Mouse (Mus musculus) activated CD4-positive, CD25-positive, alpha-beta regulatory T cell, adult 4 months (primary cell): ENCODE measurements around the gene H2-Q6. TPM values are rescaled to one million over a fixed set of nuclear protein-coding genes. Genes with fewer than 3 reads are reported as not detected.
"Not testable (repeated sequence)": the region's sequence is repeated elsewhere in the genome, so short reads cannot be mapped to it uniquely, and the experiment has no call there.

ENCODE experiments used
- ATAC-seq: one replicate; pipeline ENCODE4 v1.8.0; 2017
- polyA plus RNA-seq, 2 experiments: library from polyadenylated mRNA; unstranded; fragments of 100-300 nt; shearing (Covaris generic); gene quantifications; one replicate each; pipeline ENCODE4 v1.2.1; 2017

The H2-Q6 gene
- polyA plus RNA-seq = 100 to 1,000 TPM; 450 to 531 TPM

DNA sequence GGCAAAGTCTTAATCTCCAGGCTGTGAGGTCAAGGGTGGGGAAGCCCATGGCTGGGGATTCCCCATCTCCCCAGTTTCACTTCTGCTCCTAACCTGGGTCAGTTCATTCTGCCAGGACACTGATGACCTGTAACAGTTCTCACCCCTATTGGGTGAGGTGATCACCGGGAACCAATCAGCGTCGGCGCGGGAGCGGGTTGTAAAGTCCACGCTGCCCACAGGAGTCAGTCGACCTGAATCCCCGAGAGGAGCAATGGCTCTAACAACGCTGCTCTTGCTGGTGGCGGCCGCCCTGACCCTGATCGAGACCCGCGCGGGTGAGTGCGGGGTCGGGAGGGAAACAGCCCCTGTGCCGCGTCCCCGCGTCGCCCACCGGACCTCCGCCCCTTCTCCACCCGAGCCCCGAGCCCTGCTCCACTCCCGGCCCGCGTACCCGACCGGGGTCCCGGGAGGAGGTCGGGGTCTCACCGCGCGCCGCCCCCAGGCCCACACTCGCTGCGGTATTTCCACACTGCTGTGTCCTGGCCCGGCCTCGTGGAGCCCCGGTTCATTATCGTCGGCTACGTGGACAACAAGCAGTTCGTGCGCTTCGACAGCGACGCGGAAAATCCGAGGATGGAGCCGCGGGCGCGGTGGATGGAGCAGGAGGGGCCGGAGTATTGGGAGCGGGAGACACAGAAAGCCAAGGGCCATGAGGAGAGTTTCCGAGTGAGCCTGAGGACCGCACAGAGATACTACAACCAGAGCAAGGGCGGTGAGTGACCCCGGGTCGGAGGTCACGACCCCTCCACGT, at the start of gene H2-Q6:
Gene H2-Q6, plus strand, starts transcription at position 227 of the 793 bp plus-strand sequence.
- ATAC-seq = peak; percentile 94

DNA sequence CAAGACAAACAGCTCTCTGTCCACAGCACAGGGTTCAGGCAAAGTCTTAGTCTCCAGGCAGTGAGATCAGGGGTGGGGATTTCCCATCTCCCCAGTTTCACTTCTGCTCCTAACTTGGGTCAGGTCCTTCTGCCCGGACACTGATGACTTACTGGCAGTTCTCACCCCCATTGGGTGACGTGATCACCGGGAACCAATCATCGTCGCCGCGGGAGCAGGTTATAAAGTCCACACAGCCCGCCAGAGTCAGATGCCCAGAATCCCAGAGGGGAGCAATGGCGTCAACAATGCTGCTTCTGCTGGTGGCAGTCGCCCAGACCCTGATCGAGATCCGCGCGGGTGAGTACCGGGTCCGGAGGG, 45.3 kb upstream of the H2-Q6 start, which contains the start of gene H2-Q4:
Gene H2-Q4, plus strand, starts transcription at position 249 of the 360 bp plus-strand sequence.
- ATAC-seq = peak; percentile 92

DNA sequence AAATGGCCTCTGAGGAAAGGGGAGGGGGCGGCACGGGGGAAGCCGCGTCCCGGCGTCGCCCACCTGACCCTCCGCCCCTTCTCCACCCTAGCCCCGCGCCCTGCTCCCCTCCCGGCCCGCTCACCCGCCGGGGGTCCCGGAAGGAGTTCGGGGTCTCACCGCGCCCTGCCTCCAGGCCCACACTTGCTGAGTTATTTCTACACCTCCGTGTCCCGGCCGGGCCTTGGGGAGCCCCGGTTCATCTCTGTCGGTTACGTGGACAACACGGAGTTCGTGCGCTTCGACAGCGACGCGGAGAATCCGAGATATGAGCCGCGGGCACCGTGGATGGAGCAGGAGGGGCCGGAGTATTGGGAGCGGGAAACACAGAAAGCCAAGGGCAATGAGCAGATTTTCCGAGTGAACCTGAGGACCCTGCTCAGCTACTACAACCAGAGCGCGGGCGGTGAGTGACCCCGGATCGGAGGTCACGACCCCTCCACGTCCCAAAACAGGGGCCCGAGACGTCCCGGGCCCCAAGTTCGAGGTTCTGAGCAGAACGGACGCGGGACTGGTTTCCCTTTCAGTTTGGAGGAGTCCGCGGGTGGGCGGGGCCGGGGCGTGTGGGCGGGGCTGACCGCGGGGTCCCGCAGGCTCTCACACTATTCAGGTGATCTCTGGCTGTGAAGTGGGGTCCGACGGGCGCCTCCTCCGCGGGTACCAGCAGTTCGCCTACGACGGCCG, 44.8 kb upstream of the H2-Q6 start:
- ATAC-seq = peak; percentile 14

DNA sequence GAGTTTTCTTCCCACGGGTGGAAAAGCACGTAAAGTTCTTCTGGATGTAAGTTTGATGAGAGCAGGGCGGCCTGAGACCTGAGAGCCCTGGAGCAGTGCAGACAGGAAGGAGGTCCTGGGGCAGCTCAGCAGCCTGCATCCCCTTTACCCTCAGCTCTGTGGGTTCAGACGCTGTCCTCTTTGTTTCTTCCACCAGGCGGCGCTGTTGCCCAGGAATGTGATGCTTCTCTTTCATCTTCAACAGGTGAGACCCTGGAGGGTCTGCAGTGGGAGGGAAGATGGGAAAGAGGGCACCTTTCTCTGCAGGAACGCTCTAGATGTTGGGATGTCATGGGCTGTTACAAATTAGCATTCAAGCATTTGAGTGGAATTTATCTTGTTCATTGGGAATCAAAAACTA, 34.9 kb upstream of the H2-Q6 start:
- not testable (repeated sequence) for ATAC-seq

GRCm38 (mm10) chr17:35392671-35393070, 32.0 kb upstream of the H2-Q6 start:
- not testable (repeated sequence) for ATAC-seq

GRCm38 (mm10) chr17:35393864-35394800, 30.5 kb upstream of the H2-Q6 start:
- peak; percentile 98 for ATAC-seq

GRCm38 (mm10) chr17:35396956-35397355, 27.7 kb upstream of the H2-Q6 start:
- ATAC-seq = not testable (repeated sequence)

- ATAC-seq = not testable (repeated sequence)
Measured at GRCm38 (mm10) chr17:35413057-35413456, 11.6 kb upstream of the H2-Q6 start.

DNA sequence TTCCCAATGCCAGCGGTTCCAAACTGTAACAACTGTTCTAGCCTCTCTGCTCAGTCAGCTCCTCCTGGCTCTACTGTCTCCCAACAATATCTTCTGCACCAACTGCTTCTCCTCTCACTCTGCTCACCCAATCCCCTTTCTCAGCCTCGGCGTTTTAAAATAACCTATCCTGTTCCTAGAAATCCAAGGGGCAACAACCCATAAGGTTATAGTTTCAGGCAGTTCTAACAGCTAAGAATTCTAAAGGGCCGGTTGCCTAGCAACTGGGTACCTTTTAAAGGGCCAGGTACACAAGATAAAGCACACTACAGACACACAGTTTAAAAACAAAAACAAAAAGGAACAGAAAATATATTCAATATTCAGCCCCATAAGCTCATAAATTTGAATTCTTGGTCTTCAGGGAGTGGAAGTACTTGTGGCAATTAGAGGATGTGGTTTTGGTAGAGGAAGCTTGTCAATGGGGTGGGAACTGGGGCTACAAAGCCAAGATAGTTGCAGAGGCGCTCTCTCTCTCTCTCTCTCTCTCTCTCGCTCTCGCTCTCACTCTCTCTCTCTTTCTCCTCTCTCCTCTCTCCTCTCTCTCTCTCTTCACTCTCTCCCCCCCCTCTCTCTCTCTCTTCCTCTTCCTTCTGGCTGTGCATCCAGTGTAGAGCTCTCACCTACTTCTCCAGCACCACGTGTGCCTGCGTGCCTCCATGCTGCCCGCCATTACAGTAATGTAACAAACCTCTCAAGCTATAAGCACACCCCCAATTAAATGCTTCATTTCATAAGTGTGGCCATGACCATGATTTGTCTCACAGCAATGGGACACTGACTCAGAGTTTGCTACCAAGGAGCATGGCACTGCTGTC, 9.1 kb upstream of the H2-Q6 start:
- peak; percentile 94 for ATAC-seq

- ATAC-seq = no peak
Measured at GRCm38 (mm10) chr17:35418772-35419171, 5.9 kb upstream of the H2-Q6 start.

- not testable (repeated sequence) for ATAC-seq
Measured at GRCm38 (mm10) chr17:35419564-35419963, 5.1 kb upstream of the H2-Q6 start.

GRCm38 (mm10) chr17:35420206-35420810, 4.3 kb upstream of the H2-Q6 start:
- ATAC-seq = not testable (repeated sequence)

GRCm38 (mm10) chr17:35421331-35421730, 3.3 kb upstream of the H2-Q6 start:
- ATAC-seq = not testable (repeated sequence)

GRCm38 (mm10) chr17:35422360-35422759, 2.3 kb upstream of the H2-Q6 start:
- not testable (repeated sequence) for ATAC-seq

DNA sequence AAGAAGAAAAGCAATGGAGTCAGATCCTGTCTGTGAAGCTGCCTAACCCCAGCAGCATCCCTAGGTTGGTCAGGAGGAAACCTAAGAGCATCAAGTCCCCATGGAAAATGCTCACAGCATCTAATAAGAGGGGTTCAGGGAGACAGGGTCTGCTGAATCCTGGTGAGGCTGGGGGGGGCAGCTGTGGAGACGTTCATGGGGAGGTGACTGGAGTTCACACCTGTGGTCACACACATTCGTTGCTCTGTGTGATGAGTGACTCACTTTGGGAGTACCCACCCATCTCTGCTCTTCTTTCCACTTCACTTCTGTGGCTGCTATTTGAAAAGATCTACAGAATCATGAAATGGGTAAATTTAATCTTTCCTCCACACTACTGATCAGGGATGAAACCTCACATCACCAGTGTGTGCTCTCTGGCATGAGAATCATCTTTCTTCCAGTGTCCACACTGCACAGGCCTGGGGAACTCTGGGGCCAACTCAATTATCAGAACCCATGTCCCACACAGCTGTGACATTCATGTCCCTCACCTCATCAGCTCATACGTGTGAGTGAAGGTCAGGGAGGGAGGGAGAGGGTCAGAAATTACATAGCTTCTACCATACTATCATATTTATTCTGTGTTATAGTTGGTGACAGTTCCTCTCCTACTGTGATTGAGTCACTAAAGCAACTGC, 1.4 kb upstream of the H2-Q6 start:
- not testable (repeated sequence) for ATAC-seq

DNA sequence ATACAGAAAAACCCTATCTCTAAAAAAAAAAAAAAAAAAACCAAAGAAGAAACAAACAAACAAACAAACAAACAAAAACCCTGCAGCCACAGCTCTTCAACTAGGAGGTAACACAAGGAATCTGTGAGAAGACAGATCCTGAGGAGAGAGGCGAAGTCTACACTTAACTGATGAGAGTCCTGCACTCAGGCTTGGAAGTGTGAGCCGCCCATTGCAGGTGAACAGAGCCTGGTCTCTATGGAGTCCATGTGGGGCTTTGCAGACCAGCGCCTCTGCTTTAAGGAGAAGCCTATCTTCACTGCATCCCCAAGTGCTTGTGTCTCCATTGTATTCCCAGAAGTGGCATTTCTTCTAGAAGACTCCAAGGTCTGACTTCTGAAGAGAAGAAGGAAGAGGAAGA, 544 bp upstream of the H2-Q6 start:
- not testable (repeated sequence) for ATAC-seq

GRCm38 (mm10) chr17:35425474-35425873, 824 bp downstream of the H2-Q6 start:
- ATAC-seq = not testable (repeated sequence)

GRCm38 (mm10) chr17:35428883-35429282, 4.2 kb downstream of the H2-Q6 start:
- not testable (repeated sequence) for ATAC-seq

DNA sequence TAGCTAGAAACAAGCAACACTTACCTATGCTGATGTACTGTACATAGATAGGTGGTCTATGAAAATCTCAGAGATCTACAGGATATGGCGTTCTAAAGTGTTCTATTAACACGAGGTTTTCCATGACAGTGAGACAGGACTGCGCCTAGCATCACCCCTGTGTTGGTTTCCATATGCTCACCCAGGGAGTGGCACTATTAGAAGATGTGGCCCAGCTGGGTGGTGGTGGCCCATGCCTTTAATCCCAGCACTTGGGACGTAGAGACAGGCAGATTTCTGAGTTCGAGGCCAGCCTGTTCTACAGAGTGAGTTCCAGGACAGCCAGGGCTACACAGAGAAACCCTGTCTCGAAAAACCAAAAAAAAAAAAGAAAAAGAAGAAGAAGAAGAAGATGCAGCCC, 6.0 kb downstream of the H2-Q6 start:
- not testable (repeated sequence) for ATAC-seq

- not testable (repeated sequence) for ATAC-seq
Measured at GRCm38 (mm10) chr17:35432167-35432566, 7.5 kb downstream of the H2-Q6 start.
